16 mouse cellular contexts compared by ENCODE assay signal in the genomic region with DNA sequence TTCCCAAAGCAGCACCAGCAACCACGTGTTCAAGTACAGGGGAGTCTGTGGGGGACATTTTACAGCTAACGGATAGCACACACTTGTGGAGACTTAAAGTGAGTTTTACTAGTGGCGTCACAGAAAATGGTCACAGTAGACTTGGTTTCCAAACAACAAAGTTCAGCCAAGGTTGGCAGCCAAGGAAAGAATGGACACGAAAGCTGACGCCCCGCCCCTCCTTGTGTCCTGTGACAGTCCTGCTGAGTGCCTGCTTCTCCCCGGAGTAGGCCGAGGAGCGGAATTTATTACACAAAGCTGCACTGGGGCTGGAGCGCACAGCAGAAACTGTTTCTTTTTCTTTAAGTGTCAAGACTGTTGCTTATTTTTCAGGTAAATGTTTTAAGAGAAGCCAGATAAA. TPM values are rescaled to one million over a fixed set of nuclear protein-coding genes. Genes with fewer than 3 reads are reported as not detected.
DNase-seq lines count a peak whose midpoint lies in the region; ATAC-seq lines count a peak whose summit lies in the region.
"Had no signal": no experiment of that assay in that cellular context is flagged by ENCODE, and none has a peak within 500 bp of the region (broad histone marks: within the 10 kb centered on the region; RNA-seq: fewer than 3 reads in every experiment).

No protein-coding gene starts in this region.

- no peak overlapping the region for H3K9ac ChIP-seq in neural tube, embryonic 13.5 days
- H3K9ac ChIP-seq: liver, embryonic 15.5 days; midbrain, embryonic 12.5 days had no signal

- no peak for ATAC-seq in neural tube, embryonic 13.5 days (ENCODE audit: low read depth)
- ATAC-seq in frontal cortex, adult (ENCODE audit: low TSS enrichment): no peak

- no peak overlapping the region for H3K4me2 ChIP-seq in neural tube, embryonic 13.5 days
- H3K4me2 ChIP-seq: liver, embryonic 15.5 days; midbrain, embryonic 12.5 days had no signal

- H3K4me1 ChIP-seq in neural tube, embryonic 13.5 days (replicated peaks): 0 out of 2 replicates have a peak, but pooled peaks cover 7% of the 10 kb centered on the region
- H3K4me1 ChIP-seq: liver, embryonic 15.5 days had no signal

- H3K9me3 ChIP-seq in neural tube, embryonic 13.5 days: no peaks in the 10 kb centered on the region
- H3K9me3 ChIP-seq: liver, embryonic 15.5 days; midbrain, embryonic 12.5 days had no signal

- 0 out of 2 replicates have a peak, but pooled peaks cover under 1% of the 10 kb centered on the region for H3K27me3 ChIP-seq in neural tube, embryonic 13.5 days
- H3K27me3 ChIP-seq: liver, embryonic 15.5 days had no signal

- peak overlapping the region; percentile 63; the same call in 1 of the 2 replicates for H3K27ac ChIP-seq in neural tube, embryonic 13.5 days (replicated peaks)
- H3K27ac ChIP-seq: gastrocnemius, adult 2 months; heart, adult 2 months; liver, embryonic 15.5 days; midbrain, embryonic 12.5 days had no signal

- H3K4me3 ChIP-seq in neural tube, embryonic 13.5 days: no peak overlapping the region
- H3K4me3 ChIP-seq: gastrocnemius, adult 2 months; heart, adult 2 months; liver, embryonic 15.5 days; midbrain, embryonic 12.5 days; myocyte had no signal

- WGBS in neural tube, embryonic 13.5 days: 33% methylated on average over 10 of the region's 10 CpGs

- peak; percentile 23 for DNase-seq in embryo, embryonic 10 days (ENCODE audit: low spot score)
- no peak for DNase-seq in embryo, embryonic 9.5 days (ENCODE audit: extremely low spot score)
- DNase-seq in neural tube, embryonic 10.5 days (ENCODE audit: extremely low spot score, low spot score): no peak
- peak; percentile 26 to 52 for DNase-seq in lung, adult 18-20 months
- peak; percentile 28 for DNase-seq in yolk sac, embryonic 10.5 days (ENCODE audit: low spot score)
- no peak for DNase-seq in layer of hippocampus, adult 8-10 months (ENCODE audit: low spot score in 2 of 2)
- DNase-seq: cerebellum, adult 8-10 months; gastrocnemius, adult 2 months; heart, adult 2 months; heart, postnatal 10 days; thymus, adult 18-20 months had no signal

- no peaks in the 10 kb centered on the region for H3K36me3 ChIP-seq in neural tube, embryonic 13.5 days
- H3K36me3 ChIP-seq: liver, embryonic 15.5 days; midbrain, embryonic 12.5 days had no signal

RNA-seq across cellular contexts. Expression of a gene that starts 58.2 kb away (rescaled TPM):
- 34.1 and 37.8 TPM in 2 replicates for polyA plus RNA-seq in neural tube, embryonic 13.5 days (2015; fragmentation: Nextera tagmentation; extraction: Ambion mirVana)
- total RNA-seq in layer of hippocampus, adult 8-10 months (2022): 10 to 100 TPM; 58.5 to 67.9 (median 66.1) TPM

Comparison
In these comparisons a context has a peak if more than half of its experiments do, and no peak if none do; other contexts are left out.
1. DNase-seq: peak in embryo, embryonic 10 days (single experiment), lung, adult 18-20 months (2 of 2) and yolk sac, embryonic 10.5 days (single experiment); none in embryo, embryonic 9.5 days (single experiment), neural tube, embryonic 10.5 days (single experiment) and layer of hippocampus, adult 8-10 months (0 of 2).